Mouse (Mus musculus) limb, embryonic 14.5 days (tissue): ENCODE measurements at regions not wholly inside any gene's neighbourhood (a gene's known extent, or its start where the extent isn't known, plus 50 kb on each side); places are given as distances from the start of the nearest gene placed in this dataset.

Experiments used
- ATAC-seq: fragments of 200-750 bp; cut with Nextera tagmentation; 2 replicates; pipeline ENCODE4 v1.8.0; 2017; ENCODE audit warnings: low read depth, moderate number of reproducible peaks, moderate TSS enrichment; ENCODE audit not compliant: low FRiP score
- DNase-seq: peaks from one replicate; pipeline ENCODE4 v3.0.0-alpha.2; 2015; ENCODE audit warnings: low spot score
- H3K27ac ChIP-seq: fragments of 300-500 bp; sonication (generic); replicated peaks from 2 replicates; pipeline ENCODE4 v1.5.1; 2014; ENCODE audit warnings: low read depth, mild to moderate bottlenecking, low read length, moderate library complexity, mixed read lengths
- H3K27me3 ChIP-seq: fragments of 300-500 bp; sonication (generic); 2 replicates; pipeline ENCODE4 v1.6.1; 2014; ENCODE audit warnings: low read length, mixed read lengths; ENCODE audit not compliant: control insufficient read depth, insufficient read depth
- H3K36me3 ChIP-seq: fragments of 300-500 bp; sonication (generic); 2 replicates; pipeline ENCODE4 v1.6.1; 2014; ENCODE audit warnings: mild to moderate bottlenecking, low read length, moderate library complexity, mixed read lengths; ENCODE audit not compliant: control insufficient read depth, insufficient read depth
- H3K4me1 ChIP-seq: fragments of 300-500 bp; sonication (generic); 2 replicates; pipeline ENCODE4 v1.6.1; 2014; ENCODE audit warnings: antibody characterized with exemption, low read length, mixed read lengths; ENCODE audit not compliant: control insufficient read depth, insufficient read depth
- H3K4me2 ChIP-seq: fragments of 300-500 bp; sonication (generic); replicated peaks from 2 replicates; pipeline ENCODE4 v1.6.1; 2014; ENCODE audit warnings: low read depth, mild to moderate bottlenecking, low read length, moderate library complexity; ENCODE audit not compliant: severe bottlenecking
- H3K4me3 ChIP-seq: fragments of 300-500 bp; sonication (generic); replicated peaks from 2 replicates; pipeline ENCODE4 v1.5.1; 2014; ENCODE audit warnings: low read length
- H3K9ac ChIP-seq: fragments of 300-500 bp; sonication (generic); 2 replicates; pipeline ENCODE4 v1.6.1; 2014; ENCODE audit warnings: mild to moderate bottlenecking, low read depth, low read length, moderate library complexity; ENCODE audit not compliant: severe bottlenecking
- H3K9me3 ChIP-seq: fragments of 300-500 bp; sonication (generic); 2 replicates; pipeline ENCODE4 v1.6.1; 2016; ENCODE audit warnings: low read length; ENCODE audit not compliant: control insufficient read depth
- POLR2A ChIP-seq: fragments of 200-500 bp; IDR thresholded peaks from 2 replicates; pipeline ENCODE4 v1.8.0; 2012; ENCODE audit warnings: inconsistent platforms, mild to moderate bottlenecking, moderate library complexity, borderline replicate concordance; ENCODE audit not compliant: insufficient read depth, insufficient read length; ENCODE audit errors: extremely low read depth
- WGBS: fragments of 180-500 bp; shearing (Covaris S2); extraction: QIAGEN DNeasy Blood & Tissue Kit; methylation state at CpG from one replicate; pipeline ENCODE4 v1.1.7; 2014; 5-methylcytosine and 5-hydroxymethylcytosine counted together

DNA sequence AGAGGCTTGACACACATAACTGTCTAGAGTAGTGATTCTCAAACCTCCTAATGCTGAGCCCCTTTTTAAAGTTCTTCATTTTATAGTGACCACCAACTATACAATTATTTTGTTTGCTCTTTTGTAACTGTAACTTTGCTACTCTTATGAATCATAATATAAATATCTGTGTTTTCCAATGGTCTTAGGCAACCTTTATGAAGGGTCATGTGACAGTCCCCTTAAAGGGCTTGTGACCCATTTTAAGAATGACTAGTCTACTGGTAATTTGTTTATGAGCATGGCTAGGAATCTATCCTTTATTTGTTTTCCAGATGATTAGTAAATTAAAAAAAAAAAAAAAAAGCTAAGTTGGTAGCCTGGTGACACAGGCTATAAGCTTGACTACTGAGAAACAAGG lies 539.5 kb upstream of the Atp2b1 start:
- TF ChIP-seq POLR2A: no peak
- H3K9me3 ChIP-seq: no peaks in the 10 kb centered on the region
- ATAC-seq: no peak

DNA sequence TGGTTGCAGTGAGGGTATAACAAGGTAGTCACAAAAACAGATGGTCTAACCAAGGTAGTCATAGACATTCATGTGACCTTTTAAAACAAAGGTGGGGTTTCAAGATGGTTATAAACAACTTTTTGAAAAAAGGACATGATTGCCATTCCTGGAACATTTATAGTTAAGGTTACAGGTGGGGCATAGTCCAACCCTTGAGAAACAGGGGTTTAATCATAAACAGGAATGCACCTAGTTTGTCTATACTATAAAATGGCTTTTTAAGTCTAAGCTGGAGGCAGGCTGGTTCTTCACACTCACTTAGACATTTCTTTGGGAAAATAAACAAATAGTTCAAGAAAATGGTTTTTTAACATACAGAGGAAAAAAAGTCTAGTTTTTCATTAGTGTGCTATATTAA lies 525.7 kb upstream of the Atp2b1 start:
- Histone ChIP-seq H3K4me2 (no peak overlapping the region), H3K36me3 (no peaks in the 10 kb centered on the region), H3K9me3 (no peaks in the 10 kb centered on the region), H3K4me3 (no peak overlapping the region), H3K27me3 (no peaks in the 10 kb centered on the region), H3K9ac (no peak overlapping the region), H3K27ac (no peak overlapping the region), H3K4me1 (no peaks in the 10 kb centered on the region)
- TF ChIP-seq POLR2A: no peak
- ATAC-seq (no peak), DNase-seq (no peak)

More for the DNA sequence above, 539.5 kb upstream of the Atp2b1 start:
- no peak overlapping the region for H3K4me2 ChIP-seq
- no peak overlapping the region for H3K4me3 ChIP-seq
- no peaks in the 10 kb centered on the region for H3K27me3 ChIP-seq
- no peak overlapping the region for H3K9ac ChIP-seq
- DNase-seq: no peak
- H3K27ac ChIP-seq: no peak overlapping the region
- no peaks in the 10 kb centered on the region for H3K36me3 ChIP-seq
- no peaks in the 10 kb centered on the region for H3K4me1 ChIP-seq

DNA sequence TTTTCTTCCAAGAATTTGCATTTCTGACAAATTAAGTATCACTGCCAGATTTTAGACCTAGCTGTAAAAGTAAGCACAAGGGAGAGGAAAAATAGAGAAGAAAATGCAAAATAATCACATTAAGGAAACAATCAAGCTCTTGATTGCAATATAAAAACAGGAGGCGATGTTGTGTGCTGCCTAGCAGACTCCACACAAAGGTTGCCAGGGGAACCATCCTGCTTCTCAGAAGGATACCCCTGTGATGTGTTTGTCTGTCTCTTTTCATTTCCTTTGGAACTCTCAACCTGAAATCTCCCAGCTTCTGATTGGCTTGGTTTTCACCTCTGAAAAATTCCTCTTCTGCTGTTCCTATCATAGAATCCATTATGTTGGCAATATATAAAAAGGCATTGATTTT lies 514.3 kb upstream of the Atp2b1 start:
- Histone ChIP-seq H3K9ac (no peak overlapping the region), H3K27me3 (no peaks in the 10 kb centered on the region), H3K4me2 (no peak overlapping the region), H3K4me1 (no peaks in the 10 kb centered on the region), H3K9me3 (no peaks in the 10 kb centered on the region), H3K4me3 (no peak overlapping the region), H3K36me3 (no peaks in the 10 kb centered on the region), H3K27ac (no peak overlapping the region)
- no peak for DNase-seq
- TF ChIP-seq POLR2A: no peak
- 61% methylated on average over 1 of the region's 1 CpGs for WGBS
- no peak for ATAC-seq

DNA sequence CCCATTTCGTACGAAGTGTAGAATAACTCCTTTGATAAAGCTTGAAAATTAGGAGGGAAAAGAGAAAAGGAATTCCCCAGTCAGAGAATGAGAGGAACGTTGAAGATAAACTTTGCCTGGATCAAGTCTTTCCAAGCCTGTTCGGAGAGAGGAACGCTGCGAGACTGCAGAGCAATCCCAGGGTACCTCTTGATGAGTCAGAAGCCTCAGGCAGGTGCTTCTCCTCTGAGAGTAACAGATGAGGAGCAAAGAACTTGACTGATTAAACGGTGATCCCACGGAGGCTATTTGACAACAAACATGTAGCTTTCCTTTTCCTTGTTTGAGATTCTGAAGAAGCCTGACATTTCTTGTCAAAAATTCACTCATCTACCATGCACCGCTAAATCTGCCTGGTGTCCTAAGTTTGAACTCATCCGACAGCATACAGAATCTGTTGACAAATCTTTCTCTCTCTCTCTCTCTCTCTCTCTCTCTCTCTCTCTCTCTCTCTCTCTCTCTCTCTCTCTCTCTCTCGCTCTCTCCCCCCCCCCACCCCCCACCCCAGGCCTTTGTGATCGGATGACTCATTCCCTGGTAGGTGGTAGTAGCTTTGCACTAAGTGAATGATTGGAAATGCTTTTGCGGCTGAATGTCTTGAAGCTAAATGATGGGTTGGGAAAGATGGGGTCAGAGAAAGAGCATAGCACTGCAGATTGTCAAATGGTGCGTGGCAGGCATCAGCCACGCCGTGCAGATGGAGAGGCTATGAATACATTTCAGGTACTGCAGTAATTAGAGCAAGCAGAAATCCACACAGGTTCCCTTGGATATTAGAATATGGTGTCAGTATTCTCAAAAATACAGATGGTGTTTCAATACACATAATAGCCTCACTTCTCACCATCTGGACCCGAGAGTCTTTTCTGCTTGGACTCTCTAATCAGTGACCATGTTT lies 496.1 kb upstream of the Atp2b1 start:
- H3K9ac ChIP-seq: no peak overlapping the region
- no peaks in the 10 kb centered on the region for H3K36me3 ChIP-seq
- ATAC-seq (no peak), DNase-seq (no peak)
- no peaks in the 10 kb centered on the region for H3K4me1 ChIP-seq
- TF ChIP-seq POLR2A: no peak
- H3K4me3 ChIP-seq: no peak overlapping the region
- 70% methylated on average over 16 of the region's 17 CpGs for WGBS
- H3K9me3 ChIP-seq: no peaks in the 10 kb centered on the region
- no peaks in the 10 kb centered on the region for H3K27me3 ChIP-seq
- no peak overlapping the region for H3K27ac ChIP-seq
- H3K4me2 ChIP-seq: no peak overlapping the region

DNA sequence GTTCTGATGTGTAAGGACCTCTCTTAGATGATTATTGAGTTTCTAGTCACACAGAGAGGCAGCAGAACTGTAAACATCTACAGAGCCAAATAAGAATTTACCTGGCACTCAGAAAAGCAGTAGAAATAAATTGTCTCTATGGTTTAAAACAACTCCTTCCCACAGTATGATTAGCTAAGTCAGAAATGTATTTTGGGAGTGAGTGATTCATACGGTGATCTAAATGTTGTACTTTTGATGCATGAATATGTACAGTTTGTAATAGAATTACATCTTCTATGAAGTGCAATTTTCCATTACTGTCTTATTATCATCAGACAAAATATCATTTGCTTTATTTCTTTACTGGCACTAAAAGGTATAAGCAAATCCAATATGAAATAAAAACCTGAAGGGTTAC lies 489.8 kb upstream of the Atp2b1 start:
- no peak overlapping the region for H3K9ac ChIP-seq
- whole genome bisulfite sequencing: 87% methylated on average over 1 of the region's 1 CpGs
- H3K27ac ChIP-seq: no peak overlapping the region
- TF ChIP-seq POLR2A: no peak
- H3K4me3 ChIP-seq: no peak overlapping the region
- DNase-seq (no peak), ATAC-seq (no peak)
- no peaks in the 10 kb centered on the region for H3K4me1 ChIP-seq
- H3K27me3 ChIP-seq: no peaks in the 10 kb centered on the region
- no peaks in the 10 kb centered on the region for H3K36me3 ChIP-seq
- no peak overlapping the region for H3K4me2 ChIP-seq
- no peaks in the 10 kb centered on the region for H3K9me3 ChIP-seq
